Mouse (Mus musculus) CH12.LX (cell line): Measurements from ENCODE around the gene Prps1.
A peak's percentile ranks its signal among the peaks of the same experiment; 100 is the strongest.
"Not testable (repeated sequence)": the region's sequence is repeated elsewhere in the genome, so short reads cannot be mapped to it uniquely, and the experiment has no call there.

ENCODE experiments used
- BHLHE40 ChIP-seq: IDR thresholded peaks from 2 replicates; pipeline ENCODE4 v1.6.1; 2011; ENCODE audit warnings: mild to moderate bottlenecking, low read depth, low read length, improper control_type of control experiment
- CTCF ChIP-seq, 2 experiments: IDR thresholded peaks in 1 of 2; conservative IDR thresholded peaks in 1 of 2; 2 replicates each; pipeline ENCODE4 v1.5.1; 2011 to 2012; ENCODE audit warnings: low read depth in 2 of 2, low read length in 2 of 2, improper control_type of control experiment in 1 of 2, inconsistent platforms in 1 of 2, mild to moderate bottlenecking in 1 of 2, moderate library complexity in 1 of 2
- E2F4 ChIP-seq: IDR thresholded peaks from 2 replicates; pipeline ENCODE4 v1.6.1; 2011; ENCODE audit warnings: low read depth, low read length, improper control_type of control experiment; ENCODE audit not compliant: insufficient replicate concordance
- ETS1 ChIP-seq: conservative IDR thresholded peaks from 2 replicates; pipeline ENCODE4 v1.6.1; 2012; ENCODE audit warnings: low read depth, mild to moderate bottlenecking, inconsistent platforms, low read length, improper control_type of control experiment, moderate library complexity
- NRF1 ChIP-seq: IDR thresholded peaks from 2 replicates; pipeline ENCODE4 v1.6.1; 2014; ENCODE audit warnings: low read depth, mild to moderate bottlenecking, inconsistent platforms, low read length, improper control_type of control experiment, moderate library complexity
- POLR2A ChIP-seq: IDR thresholded peaks from 2 replicates; pipeline ENCODE4 v1.6.1; 2011; ENCODE audit warnings: low read depth, mild to moderate bottlenecking, improper control_type of control experiment, low read length
- RAD21 ChIP-seq: IDR thresholded peaks from 2 replicates; pipeline ENCODE4 v1.6.1; 2011; ENCODE audit warnings: low read depth, mild to moderate bottlenecking, low read length, improper control_type of control experiment, moderate library complexity
- TBP ChIP-seq: conservative IDR thresholded peaks from 2 replicates; pipeline ENCODE4 v1.6.1; 2011; ENCODE audit warnings: low read depth, low read length, improper control_type of control experiment

DNA sequence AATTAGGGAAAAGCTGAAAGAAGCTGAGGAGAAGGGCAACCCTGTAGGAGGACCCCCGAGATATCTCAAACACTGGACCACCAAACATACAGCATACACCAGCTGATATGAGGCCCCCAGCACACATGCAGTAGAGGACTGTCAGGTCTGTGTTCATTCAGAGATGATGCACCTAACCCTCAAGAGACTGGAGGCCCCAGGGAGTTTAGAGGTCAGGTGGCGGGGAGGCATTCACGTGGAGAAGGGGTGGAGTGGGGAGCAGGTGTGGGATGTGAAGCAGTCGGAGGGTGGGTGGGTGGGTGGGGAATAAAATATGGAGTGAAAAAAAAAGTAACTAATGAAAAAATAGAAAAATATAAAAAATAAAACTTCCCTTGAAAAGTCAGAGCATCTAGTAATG is 52.4 kb downstream of the Prps1 start:
- TF ChIP-seq TBP; CTCF (conservative IDR thresholded peaks at IDR 0.05 in 1 of 2, IDR thresholded peaks at IDR 0.05 in 1 of 2; ENCODE audit: low read depth in 2 of 2, low read length in 2 of 2); RAD21; POLR2A; ETS1; NRF1; E2F4: not testable (repeated sequence)
- peak; percentile 25; the same call in 1 of the 2 replicates for TF ChIP-seq BHLHE40
